Mouse (Mus musculus) NIH3T3 (cell line): Measurements from ENCODE around the gene Asb15.

Experiments used
- DNase-seq: peaks from one replicate; pipeline ENCODE4 v3.0.0-alpha.2; 2012; ENCODE audit warnings: low read depth

The Asb15 gene

DNA sequence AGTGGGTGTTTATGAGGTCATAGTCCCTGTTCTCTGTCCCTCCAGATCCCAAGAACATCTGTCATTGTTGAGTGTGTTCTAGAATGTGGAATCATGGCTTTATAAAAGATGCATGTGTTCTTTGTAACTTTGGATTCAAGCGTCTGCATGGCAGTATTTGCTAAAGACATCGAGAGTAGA lies at the start of gene Asb15:
Gene Asb15, plus strand, starts transcription at position 81 of the 180 bp plus-strand sequence.
- DNase-seq = no peak

DNA sequence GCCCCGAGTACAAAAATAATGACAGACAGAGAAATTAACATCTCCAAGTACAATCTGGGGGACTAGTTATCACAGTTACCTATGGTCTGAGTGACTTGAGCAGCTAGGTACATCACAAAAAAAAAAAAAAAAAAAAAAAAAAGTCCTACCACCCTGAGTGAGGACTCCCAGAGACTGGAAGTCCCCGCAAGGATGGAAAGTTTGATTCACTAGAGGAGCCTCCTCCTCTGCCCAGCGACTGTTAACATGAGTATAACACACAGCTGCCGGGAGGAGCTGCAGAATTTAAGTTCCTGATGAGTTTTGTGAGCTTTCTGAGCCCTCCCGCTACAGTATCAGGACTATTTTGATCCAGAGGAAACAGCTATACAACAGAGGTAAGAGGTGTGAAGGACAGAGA lies 41.4 kb upstream of the Asb15 start:
- no peak for DNase-seq

DNA sequence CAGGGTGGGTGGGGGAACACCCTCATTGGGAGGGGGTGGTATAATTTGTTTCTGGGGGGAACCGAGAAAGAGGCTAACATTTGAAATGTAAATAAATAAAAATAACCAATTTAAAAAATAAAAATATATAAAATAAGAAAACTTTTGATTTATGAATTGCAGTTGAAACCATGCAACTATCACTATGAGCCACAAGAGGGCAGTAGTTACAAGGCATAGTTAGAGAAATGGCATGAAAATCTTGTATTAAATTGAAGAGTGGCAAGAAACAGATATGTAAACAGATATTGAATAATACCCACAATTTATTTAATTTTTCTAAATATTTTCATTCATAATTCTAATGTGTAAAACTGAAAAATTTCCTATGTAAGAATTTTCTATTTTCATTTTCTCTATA lies 37.6 kb upstream of the Asb15 start:
- peak; percentile 62 for DNase-seq

DNA sequence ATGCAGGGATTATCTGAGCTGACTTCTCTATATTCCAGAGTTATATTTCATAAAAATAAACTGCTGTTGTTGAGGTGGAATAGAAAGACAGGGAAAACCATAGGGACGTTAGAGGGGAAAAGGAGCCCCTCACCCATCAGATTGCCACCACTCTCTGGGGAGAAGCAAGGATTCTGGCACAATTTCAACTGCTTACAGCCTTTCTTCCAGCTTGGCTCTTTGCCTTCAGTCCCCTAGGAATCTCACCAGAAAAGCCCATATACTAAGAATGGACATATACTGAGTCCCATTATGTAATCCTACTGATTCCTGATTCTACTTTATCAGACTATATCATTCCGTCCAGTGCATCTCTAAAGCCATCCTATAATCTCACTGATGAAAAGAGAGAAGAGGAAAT lies 23.8 kb upstream of the Asb15 start:
- no peak for DNase-seq

DNA sequence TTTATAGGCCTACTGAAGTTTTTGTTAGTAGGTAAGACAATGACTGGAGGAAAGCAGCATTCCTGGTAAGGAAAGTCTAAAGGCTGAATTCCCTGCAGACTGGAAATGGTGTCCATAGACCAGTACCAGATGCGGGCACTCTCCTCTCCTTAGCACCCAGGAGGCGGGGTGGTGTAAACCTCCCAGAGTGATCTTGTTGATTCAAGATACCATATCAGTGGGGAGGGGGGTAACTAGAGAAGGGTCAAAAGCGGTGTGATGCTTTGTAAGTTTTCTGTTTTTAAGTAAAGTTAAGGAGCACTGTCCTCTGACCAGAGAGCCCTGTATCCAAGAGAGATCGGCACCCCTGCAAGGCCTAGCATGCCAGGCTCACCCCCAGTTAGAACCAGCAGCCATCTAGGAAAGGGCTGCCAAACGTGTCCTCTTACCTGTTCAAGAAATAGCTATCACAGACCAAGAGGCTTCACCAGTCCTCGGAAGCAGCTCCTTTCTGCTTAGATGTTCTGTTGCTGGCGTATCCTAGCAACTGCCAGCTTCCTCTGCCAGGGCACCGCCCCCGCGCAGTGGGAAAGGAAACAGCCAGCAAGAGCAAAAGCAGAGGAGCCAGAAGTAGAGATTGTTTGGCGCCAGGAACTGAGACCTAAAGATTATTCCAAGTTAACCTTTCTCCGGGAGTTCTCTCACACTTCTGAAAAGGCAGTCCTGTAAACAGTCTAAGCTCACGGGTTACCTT lies 13.2 kb upstream of the Asb15 start, which contains the start of gene Iqub:
Gene Iqub, minus strand, starts transcription at position 516 of the 733 bp plus-strand sequence.
- DNase-seq = peak; percentile 21

DNA sequence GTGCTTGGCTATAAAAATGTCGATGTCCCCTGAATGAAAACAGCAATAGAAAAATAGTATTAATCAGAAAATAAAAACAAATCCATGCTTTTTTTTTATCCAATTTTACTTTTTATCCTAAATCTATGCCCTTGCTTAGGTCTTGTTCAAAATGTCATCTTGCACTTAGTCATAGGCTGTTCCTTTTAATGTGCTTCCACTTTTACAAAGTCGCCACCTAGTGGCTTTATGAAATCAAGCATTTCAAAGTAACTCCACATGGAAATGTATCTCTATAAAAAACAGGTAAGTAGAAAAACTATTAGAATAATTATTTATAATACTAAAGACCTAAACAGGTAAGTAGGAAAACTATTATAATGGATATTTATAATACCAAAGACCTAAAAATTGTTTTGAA lies 11.7 kb upstream of the Asb15 start:
- DNase-seq = peak; percentile 70

DNA sequence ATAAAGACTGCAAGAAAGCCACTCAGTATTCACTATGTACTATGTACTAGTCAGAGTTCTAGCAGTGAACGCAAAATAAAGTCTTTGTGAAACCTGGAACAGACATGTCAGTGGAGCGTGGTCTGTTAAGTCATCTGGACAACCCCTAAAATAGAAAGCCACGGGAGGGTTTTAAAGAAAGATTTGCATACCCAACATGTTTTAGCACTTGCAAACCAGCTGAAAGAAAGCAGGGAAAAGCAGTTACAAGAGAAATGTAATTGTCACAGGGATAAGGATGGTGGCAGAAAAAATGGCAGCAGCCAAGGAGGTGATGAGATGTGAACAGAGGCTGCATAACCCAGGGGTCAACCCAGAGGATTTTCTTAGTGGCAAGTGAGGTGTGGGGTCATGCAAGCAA lies 2.2 kb upstream of the Asb15 start:
- no peak for DNase-seq

DNA sequence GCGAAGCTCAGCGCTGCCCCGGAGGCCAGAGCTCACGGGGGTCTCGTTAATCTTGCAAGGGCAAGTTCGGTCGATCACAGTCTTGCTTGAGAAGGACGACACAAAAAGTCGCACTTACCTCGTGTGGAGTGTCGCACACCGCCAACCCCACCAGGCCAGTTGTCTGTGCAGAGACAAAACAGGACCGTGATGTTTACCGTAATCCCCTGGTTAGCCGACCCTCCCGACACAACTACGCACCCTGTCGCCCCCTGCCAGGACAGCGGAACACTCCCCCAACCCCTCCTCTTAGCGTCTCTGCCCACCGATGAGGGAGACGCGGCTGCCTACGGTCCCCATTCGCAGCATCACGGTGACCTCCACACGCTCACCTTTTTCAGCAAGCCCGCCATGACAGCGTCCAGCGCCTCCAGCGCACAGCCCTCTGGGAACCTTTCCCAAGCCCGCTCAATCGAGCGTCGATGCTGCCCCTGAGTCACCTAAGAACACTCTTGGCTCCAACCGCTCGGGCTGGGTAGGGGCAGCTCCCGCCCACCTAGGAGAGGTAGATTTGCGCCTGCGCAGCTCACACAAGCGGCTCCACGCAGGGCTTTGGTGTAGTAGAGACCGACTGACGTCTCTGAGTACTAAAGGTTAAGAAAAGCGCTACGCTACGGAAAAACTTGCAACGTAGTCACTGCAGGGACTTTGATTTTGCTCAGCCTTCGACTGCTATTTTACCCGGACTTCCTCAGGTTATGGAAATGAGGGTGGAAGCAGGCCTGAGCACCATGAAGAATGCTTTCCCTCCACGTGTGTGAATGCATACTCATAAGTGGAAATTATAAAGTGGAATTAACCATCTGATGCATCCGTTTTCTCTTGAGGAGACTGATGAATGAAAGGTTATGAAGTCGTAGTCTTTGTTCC lies 535 bp upstream of the Asb15 start, which contains the start of gene Ndufa5:
Gene Ndufa5, minus strand, starts transcription at position 859 of the 909 bp plus-strand sequence.
- DNase-seq = peak; percentile 99

DNA sequence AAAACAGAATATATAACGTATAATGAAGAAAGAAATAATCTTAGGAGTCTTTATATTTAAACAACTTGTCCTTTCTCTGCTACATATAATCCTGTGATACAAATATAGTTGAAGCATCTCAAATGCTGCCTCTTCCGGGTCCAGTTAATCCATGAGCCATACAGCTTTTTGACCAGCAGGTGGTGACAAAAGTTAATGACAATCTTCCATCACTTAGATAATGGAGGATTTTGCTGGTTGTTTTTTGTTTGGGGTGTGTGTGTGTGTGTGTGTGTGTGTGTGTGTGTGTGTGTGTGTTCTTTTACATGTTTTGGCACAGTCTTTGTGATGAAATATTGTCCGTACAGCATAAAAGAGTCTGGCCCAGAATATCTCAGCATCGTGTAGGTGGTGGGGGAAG lies 2.2 kb downstream of the Asb15 start:
- peak; percentile 87 for DNase-seq

DNA sequence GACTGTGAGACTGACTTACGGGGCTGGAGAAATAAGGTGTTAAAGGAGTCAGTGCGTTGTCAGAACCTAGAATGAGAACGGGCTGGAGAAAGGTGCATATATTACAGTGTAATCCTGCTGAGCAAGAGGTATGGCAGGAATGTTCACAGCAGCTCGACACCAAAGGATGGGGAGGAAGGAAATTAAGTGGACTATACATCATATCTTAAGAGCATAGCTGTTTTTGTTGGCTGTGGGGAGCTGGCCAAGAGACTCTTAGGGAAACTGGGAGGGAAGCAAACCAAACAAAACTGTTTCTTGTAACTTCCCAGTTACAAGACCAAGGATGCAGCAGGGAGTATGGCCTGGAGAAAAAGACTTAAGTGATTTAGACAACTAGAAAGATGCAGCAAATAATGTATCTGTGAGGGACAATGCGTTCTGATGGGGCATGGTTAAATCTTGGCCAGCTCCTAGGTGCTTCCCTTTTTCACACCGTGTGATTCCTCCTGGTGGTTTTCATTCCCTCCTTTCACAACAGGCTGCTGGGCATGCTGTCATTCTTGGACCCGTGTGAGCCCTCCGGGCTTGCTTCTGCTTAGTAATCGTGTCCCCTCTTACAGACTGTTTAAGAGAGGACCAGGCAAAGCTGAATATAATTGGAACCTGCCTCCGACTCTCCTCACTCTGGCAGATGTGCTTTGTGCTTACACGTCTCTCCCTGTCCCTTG lies 2.9 kb downstream of the Asb15 start:
- peak; percentile 28 for DNase-seq

DNA sequence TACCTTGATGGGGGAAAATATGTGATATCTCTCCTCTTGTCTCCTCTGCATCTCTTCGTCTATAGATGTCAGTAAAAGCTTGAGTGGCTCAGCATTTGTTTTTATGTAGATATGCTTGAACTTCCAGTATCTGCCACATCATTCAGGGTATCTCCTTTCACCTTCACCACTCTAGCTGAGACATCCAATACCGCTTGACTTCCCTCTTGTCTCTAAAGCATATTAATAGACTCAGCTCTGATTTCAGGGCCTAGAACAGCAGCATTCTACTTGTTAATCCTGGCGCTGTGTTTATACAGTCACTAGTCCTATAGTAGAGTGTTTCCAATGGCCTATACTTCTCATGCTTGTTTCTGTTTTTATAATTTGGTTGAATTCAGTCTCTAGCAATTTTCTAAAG lies 4.9 kb downstream of the Asb15 start:
- DNase-seq = no peak

DNA sequence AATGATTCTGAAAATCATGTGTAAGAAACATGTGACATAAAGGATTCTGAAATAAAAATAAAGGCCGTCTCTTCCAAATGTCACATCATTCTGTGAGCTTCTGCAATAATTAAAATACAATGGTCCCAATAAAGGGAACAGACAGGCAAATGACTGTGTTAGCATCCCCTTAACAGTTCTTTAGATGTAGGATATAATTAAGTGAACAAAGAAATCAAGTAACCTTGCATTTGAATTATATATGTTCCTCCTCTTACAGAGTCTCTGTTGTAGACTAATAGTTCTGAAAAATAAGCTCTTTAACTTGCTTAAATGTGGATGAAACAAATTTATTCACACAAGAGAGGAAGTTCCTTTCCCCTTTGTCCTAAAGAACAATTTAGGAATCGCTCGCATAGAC lies 10.5 kb downstream of the Asb15 start:
- no peak for DNase-seq

DNA sequence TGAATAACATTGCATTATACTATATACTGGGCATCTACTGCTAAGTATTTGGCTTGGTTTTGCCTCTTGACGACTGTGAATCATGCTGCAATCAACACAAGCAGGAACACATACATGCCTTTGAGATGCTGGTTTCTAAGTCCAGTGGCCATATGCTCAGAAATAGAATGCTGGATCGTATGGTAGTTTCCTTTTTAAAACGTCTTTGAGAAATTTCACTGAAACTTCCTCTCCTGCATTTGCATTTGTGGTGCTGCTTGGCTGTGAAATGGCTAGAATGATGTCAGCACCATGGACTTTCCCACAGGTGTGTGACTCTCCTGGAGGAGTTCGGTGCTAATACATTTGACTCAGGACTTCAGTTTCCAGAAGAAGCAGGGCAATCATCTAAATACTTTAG lies 12.2 kb downstream of the Asb15 start:
- no peak for DNase-seq

DNA sequence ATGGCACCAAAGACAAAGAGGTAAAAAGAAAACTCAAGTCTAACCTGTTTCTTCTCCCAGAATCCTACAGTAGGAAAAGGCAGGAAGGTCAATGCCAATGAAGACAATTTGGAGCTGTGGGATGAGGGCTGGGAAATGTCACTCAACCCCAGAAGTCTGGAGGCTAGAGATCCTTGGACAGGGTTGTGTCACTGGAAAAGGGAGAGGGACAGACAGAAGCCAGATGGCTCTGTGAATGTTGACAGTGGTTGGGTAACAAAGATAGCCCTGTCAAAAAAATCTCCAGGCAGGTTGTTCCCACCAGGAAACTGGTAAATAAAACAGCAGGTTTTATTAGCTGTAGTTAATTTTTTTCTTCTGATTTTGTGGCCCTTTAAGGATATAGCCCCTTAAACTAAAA lies 14.4 kb downstream of the Asb15 start:
- DNase-seq = no peak

DNA sequence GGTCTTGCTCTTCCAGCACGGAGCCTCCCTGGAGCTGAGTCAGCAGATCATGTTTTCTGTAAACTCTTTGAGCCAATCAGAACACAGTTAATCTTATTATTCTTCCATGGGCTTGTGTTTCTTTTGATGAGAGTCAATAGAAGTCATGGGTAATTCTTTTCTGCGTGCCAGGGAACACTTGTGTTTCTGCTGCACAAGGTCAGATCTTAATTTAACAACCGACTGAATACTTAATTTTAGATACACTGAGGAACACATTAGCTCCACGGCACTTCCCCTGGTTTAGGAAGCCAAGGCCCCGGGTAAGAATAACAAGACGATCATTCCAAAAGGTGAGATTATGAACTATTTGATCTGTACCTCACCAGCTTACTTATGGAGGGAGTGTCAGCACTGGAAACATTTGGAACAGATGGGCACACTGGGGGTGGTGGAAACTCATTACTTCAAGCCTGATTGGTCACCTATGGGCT lies 15.2 kb downstream of the Asb15 start:
- DNase-seq = no peak

DNA sequence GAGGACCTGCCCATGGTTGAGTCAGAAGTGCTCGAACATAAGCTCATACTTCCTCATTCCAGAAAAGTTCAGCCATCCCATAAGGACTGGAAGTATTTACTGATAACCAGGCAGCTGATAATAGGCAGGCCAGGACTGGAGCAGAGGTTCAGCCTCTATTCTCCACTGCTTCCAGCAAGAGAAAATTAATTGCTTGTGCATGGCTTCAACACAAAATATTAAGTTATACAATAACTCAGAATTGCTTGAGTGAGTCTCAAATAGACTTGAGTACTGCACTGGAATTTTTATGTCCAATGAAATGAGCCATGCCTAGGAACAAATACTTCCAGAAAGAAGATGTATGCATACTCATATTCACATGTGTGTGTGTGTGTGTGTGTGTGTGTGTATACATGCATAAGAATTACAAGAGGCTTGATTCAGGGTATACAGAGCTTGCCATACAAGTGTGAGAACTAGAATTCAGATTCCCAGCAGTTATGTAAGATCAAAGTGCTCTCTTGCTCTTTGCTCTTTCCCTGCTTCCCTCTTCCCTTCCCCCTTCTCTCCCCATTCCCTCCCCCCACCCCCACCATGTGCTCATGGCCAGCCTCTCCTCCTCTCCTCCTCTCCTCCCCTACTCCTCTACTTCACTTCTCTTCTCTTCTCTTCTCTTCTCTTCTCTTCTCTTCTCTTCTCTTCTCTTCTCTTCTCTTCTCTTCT lies 18.9 kb downstream of the Asb15 start:
- no peak for DNase-seq

DNA sequence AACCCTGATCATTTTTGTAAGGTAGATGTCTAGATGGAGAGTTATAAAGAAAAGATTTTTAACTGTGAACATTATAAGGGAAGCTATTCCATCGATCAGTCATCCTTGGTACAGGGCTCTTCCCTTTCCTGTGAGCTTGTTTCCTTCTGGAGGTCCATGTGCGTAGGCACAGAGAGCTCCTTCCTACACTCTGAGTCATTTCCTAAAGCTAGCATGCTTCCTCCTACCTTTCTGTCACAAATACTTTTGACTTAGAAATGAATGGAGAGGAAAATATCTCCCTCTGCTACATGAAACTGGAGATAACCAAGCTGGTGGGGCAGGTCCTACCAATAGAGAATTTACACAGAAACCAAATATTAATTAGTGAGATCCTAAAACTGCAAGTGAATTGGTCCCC lies 21.9 kb downstream of the Asb15 start:
- no peak for DNase-seq

DNA sequence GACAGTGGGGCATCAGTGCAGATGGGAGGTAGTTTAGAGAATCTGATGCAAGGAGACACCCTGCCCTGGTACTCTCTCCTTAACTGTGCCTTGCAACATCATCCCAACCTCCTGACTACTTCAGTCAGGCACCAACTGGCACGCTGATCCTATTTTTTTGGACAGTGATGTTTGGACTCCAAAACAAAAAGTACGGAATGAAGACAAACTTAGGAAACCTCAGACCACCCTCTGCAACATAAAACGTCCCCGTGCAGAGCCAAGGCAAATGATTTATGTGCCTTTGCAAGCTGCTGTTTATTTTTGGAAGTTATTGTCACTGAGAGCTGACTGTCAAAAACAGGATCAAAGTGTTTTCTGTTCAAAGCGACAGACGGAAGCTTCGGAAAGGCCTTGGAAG lies 24.1 kb downstream of the Asb15 start:
- no peak for DNase-seq

DNA sequence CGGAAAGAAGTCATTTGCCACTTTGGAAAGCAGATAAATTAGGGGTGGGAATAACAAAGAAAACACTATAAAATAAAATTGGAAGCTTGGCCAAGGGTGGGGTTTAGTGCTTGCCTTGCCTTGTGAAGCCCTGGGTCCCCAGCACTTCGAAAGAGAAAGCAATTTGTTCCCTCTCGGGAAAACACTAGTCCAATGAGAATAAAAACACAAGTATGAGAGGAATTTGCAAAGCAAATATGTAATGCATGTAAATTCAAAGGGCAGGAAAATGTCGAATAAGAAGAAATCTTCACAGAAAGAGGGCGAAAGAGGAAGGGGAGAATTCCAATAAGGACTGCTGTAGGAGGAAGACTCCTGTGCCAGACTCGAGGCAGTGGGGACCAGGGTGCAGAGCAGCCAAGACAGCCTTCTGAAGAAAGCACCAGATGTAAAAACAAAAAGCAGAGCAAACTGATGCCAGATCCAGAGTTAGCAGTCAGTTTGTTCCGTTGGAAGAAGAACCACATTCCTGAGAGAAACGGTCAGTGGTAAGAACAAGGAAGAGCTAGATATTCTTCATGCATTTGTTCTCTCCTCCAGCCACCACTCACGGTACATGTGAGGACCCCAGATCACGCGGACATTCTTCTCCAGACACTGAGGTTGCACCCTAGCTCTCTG lies 26.6 kb downstream of the Asb15 start:
- DNase-seq = peak; percentile 37

DNA sequence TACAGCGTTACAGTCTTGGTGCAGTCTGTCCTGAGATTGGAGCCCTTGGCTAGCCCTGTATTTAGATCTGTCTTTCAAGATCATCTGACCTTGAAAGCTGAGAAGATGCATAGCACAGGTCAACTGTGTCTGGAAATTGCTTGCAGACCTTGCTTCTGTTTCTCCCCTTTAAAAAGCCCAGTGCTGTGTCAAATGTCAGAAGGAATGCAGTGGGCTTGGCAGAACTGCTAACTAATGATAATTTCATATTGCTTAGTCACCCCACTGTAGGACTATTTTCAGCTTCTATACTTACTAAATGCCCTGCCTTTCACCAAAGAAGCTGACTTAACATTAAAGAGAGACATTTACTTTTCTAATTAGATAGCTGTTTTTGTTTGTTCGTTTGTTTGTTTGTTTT lies 27.5 kb downstream of the Asb15 start:
- peak; percentile 44 for DNase-seq

DNA sequence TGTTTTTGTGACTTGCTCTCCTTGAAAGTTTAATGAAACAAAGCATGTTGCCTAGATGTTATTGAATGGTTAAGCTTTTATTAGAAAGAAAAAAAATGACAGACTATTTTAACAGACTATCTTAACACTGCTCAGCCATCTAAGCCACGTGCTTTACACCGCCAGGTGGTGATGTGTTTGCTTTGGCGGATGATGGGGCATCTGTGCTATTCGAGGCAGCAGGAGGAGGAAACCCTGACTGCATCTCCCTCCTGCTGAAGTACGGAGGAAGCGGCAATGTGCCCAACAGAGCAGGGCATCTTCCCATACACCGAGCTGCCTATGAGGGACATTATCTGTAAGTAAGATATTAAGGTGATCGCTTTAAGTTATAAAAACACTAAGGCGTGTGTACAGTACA lies 36.1 kb downstream of the Asb15 start:
- DNase-seq = no peak

DNA sequence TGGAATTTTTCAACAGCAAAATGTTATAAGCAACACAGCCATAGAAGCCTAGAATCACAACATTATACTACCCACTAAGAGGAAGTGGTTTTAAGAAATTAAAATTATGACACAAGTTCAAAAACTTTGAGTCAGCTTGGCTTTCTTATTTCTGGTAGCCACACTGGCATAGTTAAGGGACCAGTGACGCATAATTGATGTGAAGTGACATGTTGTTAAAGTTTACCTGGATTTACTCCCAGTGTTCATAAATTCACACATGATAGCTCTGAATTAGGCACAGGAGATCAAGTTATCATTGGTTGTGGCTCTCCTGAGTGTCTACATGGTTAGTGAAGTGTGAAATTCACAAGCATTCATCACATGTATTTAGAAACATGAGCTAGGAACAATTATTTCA lies 36.9 kb downstream of the Asb15 start:
- DNase-seq = no peak
